Mouse (Mus musculus): ENCODE results near the gene Coro1c.

DNA sequence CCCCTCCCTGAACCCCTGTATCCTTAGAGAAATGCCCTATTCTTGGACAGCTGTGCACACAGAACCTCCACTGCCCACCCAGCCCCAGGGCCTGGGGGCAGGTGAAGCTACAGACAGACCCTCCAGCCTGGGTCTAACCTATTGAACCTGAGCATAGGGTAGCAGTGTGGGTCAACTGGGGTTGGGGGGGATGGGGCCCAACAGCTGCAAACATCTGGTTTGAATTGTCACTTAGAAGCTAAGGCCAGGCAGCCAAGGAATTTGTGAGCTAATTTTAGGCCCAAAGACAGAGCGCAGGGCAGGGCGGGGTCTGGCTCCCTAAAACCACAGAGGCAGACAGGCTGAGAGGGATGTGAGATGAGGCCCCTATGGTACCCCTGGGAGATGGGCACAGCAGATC, 100.4 kb downstream of the Coro1c start:
- TF ChIP-seq CTCF (IDR thresholded peaks at IDR 0.05 in 2 of 3, conservative IDR thresholded peaks at IDR 0.05 in 1 of 3; ENCODE audit: control insufficient read depth in 1 of 3, insufficient read depth in 1 of 3, low read depth in 2 of 3, low read length in 3 of 3, poor library complexity in 1 of 3, severe bottlenecking in 1 of 3) (no peak), POLR2A (IDR thresholded peaks at IDR 0.05; ENCODE audit: control insufficient read depth in 1 of 2, insufficient read depth in 1 of 2, low read depth in 1 of 2, low read length in 2 of 2, poor library complexity in 1 of 2) (no peak), CHD2 (IDR thresholded peaks at IDR 0.05; ENCODE audit: low read length) (no peak), ZKSCAN1 (IDR thresholded peaks at IDR 0.05; ENCODE audit: low read depth, low read length) (no peak), MAX (IDR thresholded peaks at IDR 0.05; ENCODE audit: low read length) (no peak), ZC3H11A (IDR thresholded peaks at IDR 0.05; ENCODE audit: low read depth, low read length) (no peak), MYC (IDR thresholded peaks at IDR 0.05; ENCODE audit: low read depth, low read length) (no peak), UBTF (IDR thresholded peaks at IDR 0.05; ENCODE audit: borderline replicate concordance, insufficient read depth, low read depth, low read length) (no peak), CHD1 (IDR thresholded peaks at IDR 0.05; ENCODE audit: low read depth, low read length) (no peak)

Data from MEL (cell line).